Mouse (Mus musculus) CH12.LX (cell line): Measurements from ENCODE around the gene Gm28729. TPM values are rescaled to one million over a fixed set of nuclear protein-coding genes. Genes with fewer than 3 reads are reported as not detected.
A peak's percentile ranks its signal among the peaks of the same experiment; 100 is the strongest.

Experiments
- DNase-seq: peaks from one replicate; pipeline ENCODE4 v3.0.0-alpha.2; 2013; ENCODE audit errors: extremely low read depth
- H3K27ac ChIP-seq: 2 replicates; pipeline ENCODE4 v1.5.1; 2012; ENCODE audit warnings: low read depth, mild to moderate bottlenecking, control low read depth, moderate library complexity; ENCODE audit not compliant: insufficient read depth
- H3K27me3 ChIP-seq: replicated peaks from 2 replicates; pipeline ENCODE3; 2012; ENCODE audit warnings: inconsistent platforms
- H3K36me3 ChIP-seq, 2 experiments: replicated peaks in 1 of 2; 2 replicates each; pipeline versions ENCODE3 to v1.6.1; 2012; ENCODE audit warnings: inconsistent platforms in 1 of 2, low read length in 1 of 2, mild to moderate bottlenecking in 1 of 2, mixed read lengths in 1 of 2, moderate library complexity in 1 of 2; ENCODE audit not compliant: control insufficient read depth in 1 of 2, insufficient read depth in 1 of 2
- H3K4me1 ChIP-seq, 2 experiments: 2 replicates each; pipeline ENCODE4 v1.6.1; 2012; ENCODE audit warnings: inconsistent platforms in 1 of 2, moderate library complexity in 1 of 2; ENCODE audit not compliant: insufficient read depth in 2 of 2, control insufficient read depth in 1 of 2
- H3K4me2 ChIP-seq: 2 replicates; pipeline ENCODE4 v1.6.1; 2012; ENCODE audit warnings: low read depth, mild to moderate bottlenecking, control low read depth; ENCODE audit not compliant: poor library complexity, insufficient read depth, severe bottlenecking
- H3K4me3 ChIP-seq, 3 experiments: fragments of 150-350 bp in 1 of 3; sonication (generic) in 1 of 3; replicated peaks in 1 of 3; 2 replicates each; pipeline versions ENCODE3 to v1.5.1; 2011 to 2012; ENCODE audit warnings: low read depth in 2 of 3, low read length in 2 of 3, mild to moderate bottlenecking in 2 of 3, moderate library complexity in 2 of 3, control low read depth in 1 of 3, improper control_type of control experiment in 1 of 3, inconsistent platforms in 1 of 3, mixed read lengths in 1 of 3; ENCODE audit not compliant: poor library complexity in 1 of 3
- H3K79me2 ChIP-seq: replicated peaks from 2 replicates; pipeline ENCODE4 v1.6.1; 2012; ENCODE audit warnings: mild to moderate bottlenecking, moderate library complexity; ENCODE audit not compliant: control insufficient read depth, poor library complexity, insufficient read depth, severe bottlenecking; ENCODE audit errors: extremely low read depth
- H3K9ac ChIP-seq: 2 replicates; pipeline ENCODE4 v1.6.1; 2012; ENCODE audit warnings: low read depth, mild to moderate bottlenecking, control low read depth, moderate library complexity; ENCODE audit not compliant: insufficient read depth
- H3K9me3 ChIP-seq: replicated peaks from 2 replicates; pipeline ENCODE3; 2012; ENCODE audit warnings: low read length, inconsistent platforms, mixed read lengths
- CHD1 ChIP-seq: IDR thresholded peaks from 2 replicates; pipeline ENCODE4 v1.6.1; 2012; ENCODE audit warnings: low read depth, low read length, improper control_type of control experiment, inconsistent platforms
- CTCF ChIP-seq, 2 experiments: IDR thresholded peaks in 1 of 2; conservative IDR thresholded peaks in 1 of 2; 2 replicates each; pipeline ENCODE4 v1.5.1; 2011 to 2012; ENCODE audit warnings: low read depth in 2 of 2, low read length in 2 of 2, improper control_type of control experiment in 1 of 2, inconsistent platforms in 1 of 2, mild to moderate bottlenecking in 1 of 2, moderate library complexity in 1 of 2
- ELF1 ChIP-seq: IDR thresholded peaks from 2 replicates; pipeline ENCODE4 v1.6.1; 2014; ENCODE audit warnings: low read depth, mild to moderate bottlenecking, inconsistent platforms, low read length, improper control_type of control experiment
- EP300 ChIP-seq: IDR thresholded peaks from 2 replicates; pipeline ENCODE4 v1.6.1; 2011; ENCODE audit warnings: low read length, improper control_type of control experiment
- ETS1 ChIP-seq: conservative IDR thresholded peaks from 2 replicates; pipeline ENCODE4 v1.6.1; 2012; ENCODE audit warnings: low read depth, mild to moderate bottlenecking, inconsistent platforms, low read length, improper control_type of control experiment, moderate library complexity
- JUN ChIP-seq: IDR thresholded peaks from 2 replicates; pipeline ENCODE4 v1.6.1; 2011; ENCODE audit warnings: low read depth, mild to moderate bottlenecking, low read length, improper control_type of control experiment, moderate library complexity; ENCODE audit not compliant: insufficient read depth
- KAT2A ChIP-seq: IDR thresholded peaks from 2 replicates; pipeline ENCODE4 v1.6.1; 2012; ENCODE audit warnings: low read length, improper control_type of control experiment, inconsistent platforms; ENCODE audit not compliant: insufficient replicate concordance
- MAX ChIP-seq: IDR thresholded peaks from 2 replicates; pipeline ENCODE4 v1.6.1; 2011; ENCODE audit warnings: low read length, improper control_type of control experiment
- MEF2A ChIP-seq: IDR thresholded peaks from 2 replicates; pipeline ENCODE4 v1.6.1; 2014; ENCODE audit warnings: low read depth, mild to moderate bottlenecking, inconsistent platforms, low read length, improper control_type of control experiment, borderline replicate concordance
- MYC ChIP-seq: IDR thresholded peaks from 2 replicates; pipeline ENCODE4 v1.6.1; 2011; ENCODE audit warnings: low read depth, mild to moderate bottlenecking, improper control_type of control experiment, low read length
- PAX5 ChIP-seq: IDR thresholded peaks from 2 replicates; pipeline ENCODE4 v1.6.1; 2012; ENCODE audit warnings: low read length, inconsistent platforms, mixed read lengths
- RCOR1 ChIP-seq: conservative IDR thresholded peaks from 2 replicates; pipeline ENCODE4 v1.6.1; 2012; ENCODE audit warnings: low read depth, mild to moderate bottlenecking, inconsistent platforms, low read length, improper control_type of control experiment
- SIN3A ChIP-seq: IDR thresholded peaks from 2 replicates; pipeline ENCODE4 v1.6.1; 2012; ENCODE audit warnings: low read length, improper control_type of control experiment, inconsistent platforms
- SMC3 ChIP-seq: IDR thresholded peaks from 2 replicates; pipeline ENCODE4 v1.6.1; 2011; ENCODE audit warnings: low read depth, low read length, improper control_type of control experiment
- USF2 ChIP-seq: conservative IDR thresholded peaks from 2 replicates; pipeline ENCODE4 v1.6.1; 2011; ENCODE audit warnings: low read depth, low read length, improper control_type of control experiment
- ZC3H11A ChIP-seq: IDR thresholded peaks from 2 replicates; pipeline ENCODE4 v1.6.1; 2012; ENCODE audit warnings: low read depth, mild to moderate bottlenecking, inconsistent platforms, low read length, improper control_type of control experiment
- ZKSCAN1 ChIP-seq: IDR thresholded peaks from 2 replicates; pipeline ENCODE4 v1.6.1; 2012; ENCODE audit warnings: low read depth, inconsistent platforms, low read length, improper control_type of control experiment, borderline replicate concordance
- ZMIZ1 ChIP-seq: IDR thresholded peaks from 2 replicates; pipeline ENCODE4 v1.6.1; 2012; ENCODE audit warnings: low read depth, mild to moderate bottlenecking, inconsistent platforms, low read length, improper control_type of control experiment
- dilution Hi-C: fragments of 300-500 bp; cut with MboI; formaldehyde crosslinking; loops from 2 replicates; pipeline ENCODE4 v1.14.3; 2020; ENCODE audit warnings: low sequenced_read_pairs; ENCODE audit not compliant: extremely low pct_unique_long_range_greater_than_20kb, extremely low pct_ligation_motif_present
- in situ Hi-C: fragments of 300-500 bp; cut with MboI; formaldehyde crosslinking; loops from 3 replicates; pipeline ENCODE4 v1.14.3; 2019; ENCODE audit warnings: low sequenced_read_pairs, low pct_ligation_motif_present, low pct_unique_long_range_greater_than_20kb, mixed read lengths
- polyA plus RNA-seq: library from polyadenylated mRNA; unstranded; fragments of >175 nt; gene quantifications from 2 replicates; pipeline ENCODE4 v1.2.1, GENCODE M21; 2012; ENCODE audit warnings: low read depth; ENCODE audit not compliant: insufficient read length
- total RNA-seq, 2 experiments: library from RNA; depleted of rRNA; stranded (reverse); fragments of 300-350 nt in 1 of 2; fragments of >200 nt in 1 of 2; gene quantifications; 2 replicates each; pipeline ENCODE4 v1.2.3; 2012 to 2014

Gm28729 gene
- total and polyA plus RNA-seq, 3 experiments = not detected

- no peaks in the 10 kb centered on the region for H3K4me1 ChIP-seq
- in situ Hi-C loops (no loop called here), dilution Hi-C loops (no loop called here)
- peaks cover 0 to 30% of the 10 kb centered on the region in 2 experiments for H3K36me3 ChIP-seq
- H3K27me3 ChIP-seq = no peaks in the 10 kb centered on the region
- H3K79me2 ChIP-seq = no peaks in the 10 kb centered on the region
- no peak for TF ChIP-seq ETS1
- peak in 1 of 2 experiments; percentile 20; a peak in 3 of 4 replicates for TF ChIP-seq CTCF (conservative IDR thresholded peaks at IDR 0.05 in 1 of 2, IDR thresholded peaks at IDR 0.05 in 1 of 2; ENCODE audit: low read depth in 2 of 2, low read length in 2 of 2)
- H3K4me3 ChIP-seq = no peak overlapping the region
- H3K4me2 ChIP-seq = no peak overlapping the region
- peaks cover 9% of the 10 kb centered on the region for H3K9me3 ChIP-seq
- no peak for DNase-seq
- no peak overlapping the region for H3K9ac ChIP-seq
- no peak overlapping the region for H3K27ac ChIP-seq
Measured at GRCm38 (mm10) chr9:96461607-96462006, 63.5 kb downstream of the Gm28729 start.

DNA sequence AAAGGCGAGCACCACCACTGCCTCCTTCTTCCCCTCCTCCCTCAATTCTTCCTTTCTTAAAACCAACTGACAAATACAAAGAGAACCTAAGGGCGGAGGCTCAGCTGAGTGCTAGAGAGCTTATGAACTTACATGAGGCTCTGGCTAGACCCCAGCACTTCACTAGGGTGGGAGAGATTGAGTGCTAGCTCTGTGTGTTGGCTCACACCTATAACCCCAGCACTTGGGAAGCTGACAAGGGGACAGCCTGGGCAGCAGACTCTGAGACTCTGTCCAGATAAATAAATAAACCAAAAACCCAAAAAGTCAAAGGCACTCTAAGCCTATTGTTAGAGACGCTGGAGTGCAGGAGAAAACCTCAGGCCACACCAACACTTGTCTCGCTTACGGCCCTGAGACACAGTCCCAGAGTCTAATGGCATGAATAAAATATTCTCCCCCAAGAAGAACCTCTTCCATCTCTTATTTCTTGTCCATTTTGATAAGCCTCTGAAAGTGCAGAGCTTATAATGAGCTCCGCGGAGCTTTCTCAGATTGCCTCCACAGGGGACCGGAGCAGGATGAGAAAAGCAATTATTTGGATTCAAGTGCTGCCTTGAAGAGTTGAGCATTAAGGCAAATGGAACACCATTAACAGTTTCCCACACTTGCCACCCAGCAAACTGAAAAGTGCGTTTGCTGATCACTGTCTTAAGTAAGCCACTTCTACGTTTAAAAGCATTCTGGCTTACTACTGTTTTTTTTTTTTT, 64.8 kb downstream of the Gm28729 start:
- no peak for DNase-seq
- H3K4me3 ChIP-seq = no peak overlapping the region
- H3K27me3 ChIP-seq = no peaks in the 10 kb centered on the region
- H3K9me3 ChIP-seq = peaks cover 9% of the 10 kb centered on the region
- H3K4me1 ChIP-seq = no peaks in the 10 kb centered on the region
- H3K79me2 ChIP-seq = no peaks in the 10 kb centered on the region
- H3K27ac ChIP-seq = no peak overlapping the region
- no peak overlapping the region for H3K9ac ChIP-seq
- in situ Hi-C loops (no loop called here), dilution Hi-C loops (no loop called here)
- no peak overlapping the region for H3K4me2 ChIP-seq
- TF ChIP-seq CHD1 (no peak), MYC (no peak), SMC3 (no peak)
- H3K36me3 ChIP-seq = peaks cover 0 to 23% of the 10 kb centered on the region in 2 experiments

GRCm38 (mm10) chr9:96455618-96456017, 69.4 kb downstream of the Gm28729 start:
- H3K4me3 ChIP-seq = no peak overlapping the region
- H3K79me2 ChIP-seq = no peaks in the 10 kb centered on the region
- H3K27ac ChIP-seq = no peak overlapping the region
- H3K9ac ChIP-seq = no peak overlapping the region
- peaks cover 5% of the 10 kb centered on the region for H3K9me3 ChIP-seq
- no peak for TF ChIP-seq EP300
- no peak for TF ChIP-seq ZC3H11A
- TF ChIP-seq SIN3A = no peak
- TF ChIP-seq KAT2A = no peak
- no peak for TF ChIP-seq MAX
- no peak for TF ChIP-seq MEF2A
- no peak for TF ChIP-seq ZMIZ1
- TF ChIP-seq ELF1 = no peak
- TF ChIP-seq JUN = no peak
- TF ChIP-seq ETS1 = no peak
- TF ChIP-seq CHD1 = no peak
- no peak for TF ChIP-seq USF2
- TF ChIP-seq PAX5 = no peak
- no peak for TF ChIP-seq RCOR1
- TF ChIP-seq ZKSCAN1 = no peak
- in situ Hi-C loops (no loop called here), dilution Hi-C loops (no loop called here)
- H3K4me1 ChIP-seq = no peaks in the 10 kb centered on the region
- H3K36me3 ChIP-seq = no peaks in the 10 kb centered on the region
- no peak for DNase-seq
- no peaks in the 10 kb centered on the region for H3K27me3 ChIP-seq
- H3K4me2 ChIP-seq = no peak overlapping the region
